Mouse (Mus musculus): Measurements from ENCODE around the gene Klre1. TPM values are rescaled to one million over a fixed set of nuclear protein-coding genes. Genes with fewer than 3 reads are reported as not detected.

The Klre1 gene
- polyA plus RNA-seq (2014; fragmentation: Nextera tagmentation; extraction: Ambion mirVana): not detected in 2 replicates

GRCm38 (mm10) chr6:129577605-129578004 is at the start of gene Klre1:
TSS of gene Klre1 (plus strand) at chr6:129577905.
- Histone ChIP-seq H3K9me3 (ENCODE audit: control insufficient read depth, low read length) (no peaks in the 10 kb centered on the region), H3K9ac (ENCODE audit: low read depth, low read length) (no peak within 1 kb of the TSS), H3K4me3 (ENCODE audit: low read depth, low read length) (no peak within 1 kb of the TSS), H3K27me3 (replicated peaks; ENCODE audit: control insufficient read depth, insufficient read depth, low read length) (no peaks in the 10 kb centered on the region), H3K27ac (ENCODE audit: low read depth, low read length) (no peak within 1 kb of the TSS), H3K4me1 (replicated peaks; ENCODE audit: control insufficient read depth, insufficient read depth, low read length) (no peaks in the 10 kb centered on the region), H3K36me3 (ENCODE audit: control insufficient read depth, insufficient read depth, low read length) (no peaks in the 10 kb centered on the region), H3K4me2 (no peak within 1 kb of the TSS)
- ATAC-seq (replicated peaks; ENCODE audit: low FRiP score) (no peak), DNase-seq (ENCODE audit: low spot score) (no peak)
- WGBS: 84% methylated on average over 8 of the region's 8 CpGs

DNA sequence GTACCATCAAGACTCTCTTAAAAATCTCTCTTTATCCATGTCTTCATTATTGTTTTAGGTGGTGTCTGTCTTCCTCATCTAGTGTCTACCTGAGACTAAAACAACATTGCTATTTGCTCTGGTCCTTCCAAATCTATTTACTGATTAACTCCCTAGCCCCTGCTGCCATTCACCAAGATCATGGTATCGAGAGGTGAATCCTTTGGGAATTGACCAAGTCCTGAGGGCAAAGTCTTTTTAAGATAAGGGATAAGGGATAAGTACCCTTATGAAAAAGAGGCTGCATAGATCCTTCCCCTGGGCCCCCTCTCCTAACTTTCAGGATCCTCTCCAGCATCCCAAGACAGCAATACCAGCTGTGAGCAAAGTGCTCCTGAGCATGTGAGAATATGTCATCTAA is 48.1 kb upstream of the Klre1 start:
- ATAC-seq (replicated peaks; ENCODE audit: low FRiP score): no peak
- H3K9me3 ChIP-seq (ENCODE audit: control insufficient read depth, low read length): no peaks in the 10 kb centered on the region
- H3K4me3 ChIP-seq (ENCODE audit: low read depth, low read length): no peak overlapping the region
- H3K27me3 ChIP-seq (replicated peaks; ENCODE audit: control insufficient read depth, insufficient read depth, low read length): no peaks in the 10 kb centered on the region
- WGBS: 76% methylated on average over 1 of the region's 1 CpGs
- no peak overlapping the region for H3K27ac ChIP-seq (ENCODE audit: low read depth, low read length)
- H3K4me2 ChIP-seq: no peak overlapping the region
- no peak for DNase-seq (ENCODE audit: low spot score)
- no peaks in the 10 kb centered on the region for H3K36me3 ChIP-seq (ENCODE audit: control insufficient read depth, insufficient read depth, low read length)
- H3K4me1 ChIP-seq (replicated peaks; ENCODE audit: control insufficient read depth, insufficient read depth, low read length): peaks cover 2% of the 10 kb centered on the region
- no peak overlapping the region for H3K9ac ChIP-seq (ENCODE audit: low read depth, low read length)

DNA sequence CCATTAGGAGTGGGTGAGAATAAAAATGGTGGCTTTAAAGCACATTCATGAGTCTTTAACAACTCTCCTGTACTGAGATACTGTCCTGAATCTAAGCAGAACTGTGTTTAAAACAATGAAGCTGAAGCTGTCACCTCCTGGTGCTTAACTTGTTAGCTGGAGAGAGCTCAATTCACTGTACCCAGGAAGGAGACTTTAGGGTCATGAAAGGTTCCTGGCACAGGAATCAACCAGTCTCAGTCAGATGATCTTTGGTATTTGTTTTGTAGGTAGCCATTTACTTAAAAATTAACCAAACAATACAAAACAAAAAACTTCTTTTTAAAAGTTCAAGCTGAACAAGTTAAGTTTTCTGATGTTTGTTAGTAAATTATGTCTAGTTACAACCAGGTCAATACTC is 47.4 kb upstream of the Klre1 start:
- H3K4me1 ChIP-seq (replicated peaks; ENCODE audit: control insufficient read depth, insufficient read depth, low read length): peaks cover 7% of the 10 kb centered on the region

GRCm38 (mm10) chr6:129532556-129532941 is 45.2 kb upstream of the Klre1 start:
- no peak; the same call in 1 of the 2 replicates for ATAC-seq (replicated peaks; ENCODE audit: low FRiP score)
- Histone ChIP-seq H3K9me3 (ENCODE audit: control insufficient read depth, low read length) (no peaks in the 10 kb centered on the region), H3K27me3 (replicated peaks; ENCODE audit: control insufficient read depth, insufficient read depth, low read length) (no peaks in the 10 kb centered on the region), H3K4me1 (replicated peaks; ENCODE audit: control insufficient read depth, insufficient read depth, low read length) (peaks cover 11% of the 10 kb centered on the region), H3K4me2 (peak overlapping the region; percentile 85), H3K9ac (ENCODE audit: low read depth, low read length) (no peak overlapping the region; the same call in 1 of the 2 replicates), H3K27ac (ENCODE audit: low read depth, low read length) (no peak overlapping the region), H3K4me3 (ENCODE audit: low read depth, low read length) (peak overlapping the region; percentile 86), H3K36me3 (ENCODE audit: control insufficient read depth, insufficient read depth, low read length) (no peaks in the 10 kb centered on the region)
- DNase-seq (ENCODE audit: low spot score): no peak
- 39% methylated on average over 7 of the region's 7 CpGs for WGBS

More for the DNA sequence above, 47.4 kb upstream of the Klre1 start:
- Histone ChIP-seq H3K27me3 (replicated peaks; ENCODE audit: control insufficient read depth, insufficient read depth, low read length) (no peaks in the 10 kb centered on the region), H3K4me2 (no peak overlapping the region), H3K9me3 (ENCODE audit: control insufficient read depth, low read length) (no peaks in the 10 kb centered on the region), H3K4me3 (ENCODE audit: low read depth, low read length) (no peak overlapping the region), H3K36me3 (ENCODE audit: control insufficient read depth, insufficient read depth, low read length) (no peaks in the 10 kb centered on the region), H3K9ac (ENCODE audit: low read depth, low read length) (no peak overlapping the region), H3K27ac (ENCODE audit: low read depth, low read length) (no peak overlapping the region)
- DNase-seq (ENCODE audit: low spot score): no peak
- ATAC-seq (replicated peaks; ENCODE audit: low FRiP score): no peak

DNA sequence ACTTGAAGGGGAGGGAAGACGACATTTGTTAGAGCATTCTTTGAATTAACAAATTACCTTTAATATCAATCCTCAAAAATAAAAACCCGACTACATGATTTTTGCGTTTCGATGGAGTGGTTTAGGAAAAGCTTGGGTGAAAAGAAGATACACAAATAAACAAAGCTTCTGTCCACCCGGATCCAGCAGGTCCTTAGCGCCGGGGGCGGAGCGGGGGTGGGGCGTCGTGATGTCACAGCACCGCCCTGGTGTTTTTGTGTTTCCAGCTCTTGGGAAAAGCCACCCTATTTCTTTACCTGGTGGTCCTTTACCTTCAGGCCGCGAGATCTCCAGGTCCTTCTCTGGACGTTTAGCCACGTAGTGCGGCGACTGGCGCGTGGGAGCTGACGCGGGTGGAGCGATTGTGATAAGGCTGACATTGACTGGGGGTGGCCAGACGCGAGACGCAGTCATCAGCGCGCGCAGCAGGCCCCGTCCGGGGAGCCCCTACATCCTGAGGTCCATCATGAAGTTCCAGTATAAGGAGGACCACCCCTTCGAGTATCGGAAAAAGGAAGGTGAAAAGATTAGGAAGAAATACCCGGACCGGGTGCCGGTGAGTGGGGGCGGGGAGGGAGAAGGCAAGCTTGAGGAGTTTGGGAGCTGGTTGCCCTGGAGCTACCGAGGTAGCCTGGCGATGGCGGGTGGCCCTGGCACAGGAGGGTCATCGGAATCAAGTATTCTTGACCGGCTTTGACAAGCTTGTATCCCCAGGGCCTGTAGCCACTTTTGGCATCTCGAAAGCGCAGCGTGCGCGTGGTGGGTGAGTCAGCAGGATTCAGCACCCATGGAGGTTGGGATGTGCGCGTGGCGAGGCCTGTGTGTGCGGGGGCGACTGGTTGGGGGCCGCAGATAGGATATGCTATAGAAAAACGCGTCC is 44.5 kb upstream of the Klre1 start, which contains the start of gene Gabarapl1:
Gabarapl1 (plus strand) TSS at position 219 of the 919 bp plus-strand sequence.
- Histone ChIP-seq H3K4me1 (replicated peaks; ENCODE audit: control insufficient read depth, insufficient read depth, low read length) (peaks cover 11% of the 10 kb centered on the region), H3K9ac (ENCODE audit: low read depth, low read length) (peak within 1 kb of the TSS; percentile 80), H3K36me3 (ENCODE audit: control insufficient read depth, insufficient read depth, low read length) (no peaks in the 10 kb centered on the region), H3K4me2 (peak within 1 kb of the TSS; percentile 85), H3K9me3 (ENCODE audit: control insufficient read depth, low read length) (no peaks in the 10 kb centered on the region), H3K4me3 (ENCODE audit: low read depth, low read length) (peak within 1 kb of the TSS; percentile 86), H3K27me3 (replicated peaks; ENCODE audit: control insufficient read depth, insufficient read depth, low read length) (no peaks in the 10 kb centered on the region), H3K27ac (ENCODE audit: low read depth, low read length) (peak within 1 kb of the TSS; percentile 52; the same call in 1 of the 2 replicates)
- DNase-seq (ENCODE audit: low spot score) (peak; percentile 80), ATAC-seq (replicated peaks; ENCODE audit: low FRiP score) (peak; percentile 83)
- under 1% methylated on average over 55 of the region's 55 CpGs for WGBS

- H3K27me3 ChIP-seq (replicated peaks; ENCODE audit: control insufficient read depth, insufficient read depth, low read length): no peaks in the 10 kb centered on the region
- peak overlapping the region; percentile 86 for H3K4me3 ChIP-seq (ENCODE audit: low read depth, low read length)
- 14% methylated on average over 9 of the region's 9 CpGs for WGBS
- H3K9me3 ChIP-seq (ENCODE audit: control insufficient read depth, low read length): no peaks in the 10 kb centered on the region
- DNase-seq (ENCODE audit: low spot score): peak; percentile 36
- H3K4me2 ChIP-seq: peak overlapping the region; percentile 85
- H3K4me1 ChIP-seq (replicated peaks; ENCODE audit: control insufficient read depth, insufficient read depth, low read length): peaks cover 11% of the 10 kb centered on the region
- peak overlapping the region; percentile 52; the same call in 1 of the 2 replicates for H3K27ac ChIP-seq (ENCODE audit: low read depth, low read length)
- ATAC-seq (replicated peaks; ENCODE audit: low FRiP score): peak; percentile 13
- H3K9ac ChIP-seq (ENCODE audit: low read depth, low read length): peak overlapping the region; percentile 80
- H3K36me3 ChIP-seq (ENCODE audit: control insufficient read depth, insufficient read depth, low read length): no peaks in the 10 kb centered on the region; the same call in 1 of the 2 replicates
Measured at GRCm38 (mm10) chr6:129534057-129534456, 43.6 kb upstream of the Klre1 start.

DNA sequence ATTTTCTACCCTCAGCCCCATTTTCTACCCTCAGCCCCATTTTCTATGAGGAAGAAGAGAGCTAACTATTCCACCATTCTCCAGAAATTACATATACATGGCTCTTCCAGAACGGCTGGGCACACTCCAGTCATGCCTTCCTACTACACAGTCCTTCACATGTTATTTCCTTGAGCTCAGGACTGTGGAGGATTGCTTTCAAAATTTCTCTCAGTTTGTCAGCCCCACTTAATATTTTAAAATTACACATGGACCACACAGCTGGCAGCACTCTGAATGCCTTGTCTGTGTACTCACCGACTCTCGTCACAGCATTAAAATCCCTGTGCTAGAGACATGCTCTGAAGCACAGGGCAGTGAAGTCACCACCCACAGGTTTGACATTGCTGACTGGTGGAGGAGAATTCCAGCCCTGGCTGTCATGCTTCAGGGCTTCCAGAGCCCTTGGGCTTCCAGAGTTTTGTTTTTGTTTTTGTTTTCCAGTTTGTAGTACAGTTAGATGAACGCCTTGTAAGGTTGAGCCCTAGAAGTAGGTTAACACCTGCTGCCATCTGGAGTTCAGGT is 43.0 kb upstream of the Klre1 start:
- H3K9me3 ChIP-seq (ENCODE audit: control insufficient read depth, low read length): no peaks in the 10 kb centered on the region
- H3K27me3 ChIP-seq (replicated peaks; ENCODE audit: control insufficient read depth, insufficient read depth, low read length): no peaks in the 10 kb centered on the region
- H3K27ac ChIP-seq (ENCODE audit: low read depth, low read length): no peak overlapping the region
- peaks cover 3% of the 10 kb centered on the region; the same call in 1 of the 2 replicates for H3K36me3 ChIP-seq (ENCODE audit: control insufficient read depth, insufficient read depth, low read length)
- WGBS: 71% methylated on average over 4 of the region's 4 CpGs
- ATAC-seq (replicated peaks; ENCODE audit: low FRiP score) (no peak), DNase-seq (ENCODE audit: low spot score) (no peak)
- H3K4me1 ChIP-seq (replicated peaks; ENCODE audit: control insufficient read depth, insufficient read depth, low read length): peaks cover 11% of the 10 kb centered on the region
- H3K4me2 ChIP-seq: peak overlapping the region; percentile 85
- H3K4me3 ChIP-seq (ENCODE audit: low read depth, low read length): peak overlapping the region; percentile 86
- H3K9ac ChIP-seq (ENCODE audit: low read depth, low read length): peak overlapping the region; percentile 30; the same call in 1 of the 2 replicates

DNA sequence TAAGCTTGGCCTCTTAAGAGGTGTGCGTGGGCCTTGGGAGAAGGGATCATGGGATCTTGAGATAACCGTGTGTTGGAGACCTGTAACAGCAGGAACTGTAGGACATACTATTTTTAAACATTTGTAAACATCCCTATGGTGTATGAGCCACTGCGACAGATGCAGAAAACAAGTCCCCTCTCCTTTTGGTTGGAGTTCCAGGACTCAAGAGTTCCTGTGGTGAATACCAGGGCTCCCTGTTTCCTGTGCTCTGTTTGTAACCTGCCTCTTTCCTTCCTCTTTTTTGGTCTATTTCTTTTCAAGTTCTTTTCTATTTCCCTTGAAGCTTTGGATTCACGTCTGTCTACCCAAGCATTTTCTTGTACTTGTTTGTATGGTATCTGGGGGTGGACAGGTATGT is 42.0 kb upstream of the Klre1 start:
- Histone ChIP-seq H3K9ac (ENCODE audit: low read depth, low read length) (0 out of 2 replicates have a peak overlapping the region, but pooled peaks have one; percentile 20), H3K4me3 (ENCODE audit: low read depth, low read length) (no peak overlapping the region), H3K27me3 (replicated peaks; ENCODE audit: control insufficient read depth, insufficient read depth, low read length) (no peaks in the 10 kb centered on the region), H3K4me1 (replicated peaks; ENCODE audit: control insufficient read depth, insufficient read depth, low read length) (peaks cover 11% of the 10 kb centered on the region), H3K9me3 (ENCODE audit: control insufficient read depth, low read length) (no peaks in the 10 kb centered on the region), H3K36me3 (ENCODE audit: control insufficient read depth, insufficient read depth, low read length) (peaks cover 10% of the 10 kb centered on the region), H3K4me2 (peak overlapping the region; percentile 85), H3K27ac (ENCODE audit: low read depth, low read length) (no peak overlapping the region)
- ATAC-seq (replicated peaks; ENCODE audit: low FRiP score) (no peak), DNase-seq (ENCODE audit: low spot score) (no peak)
- 44% methylated on average over 4 of the region's 4 CpGs for WGBS

Data from liver, embryonic 11.5 days (tissue).